Mouse (Mus musculus) embryonic facial prominence, embryonic 12.5 days (tissue): Measurements from ENCODE around the gene Nvl. TPM values are rescaled to one million over a fixed set of nuclear protein-coding genes. Genes with fewer than 3 reads are reported as not detected.

ENCODE experiments used
- ATAC-seq: fragments of 200-750 bp; cut with Nextera tagmentation; 2 replicates; pipeline ENCODE4 v1.8.0; 2017; ENCODE audit not compliant: insufficient number of reproducible peaks, insufficient read depth, low FRiP score, low TSS enrichment
- H3K27ac ChIP-seq: fragments of 300-500 bp; sonication (generic); 2 replicates; pipeline ENCODE4 v1.5.1; 2016; ENCODE audit warnings: mild to moderate bottlenecking
- H3K27me3 ChIP-seq: fragments of 300-500 bp; sonication (generic); 2 replicates; pipeline ENCODE4 v1.6.1; 2016; ENCODE audit warnings: mild to moderate bottlenecking, moderate library complexity
- H3K36me3 ChIP-seq: fragments of 300-500 bp; sonication (generic); 2 replicates; pipeline ENCODE4 v1.6.1; 2016; ENCODE audit warnings: mild to moderate bottlenecking
- H3K4me1 ChIP-seq: fragments of 300-500 bp; sonication (generic); 2 replicates; pipeline ENCODE4 v1.6.1; 2016
- H3K4me2 ChIP-seq: fragments of 300-500 bp; sonication (generic); replicated peaks from 2 replicates; pipeline ENCODE4 v1.6.1; 2016; ENCODE audit warnings: mild to moderate bottlenecking, moderate library complexity
- H3K4me3 ChIP-seq: fragments of 300-500 bp; sonication (generic); 2 replicates; pipeline ENCODE4 v1.5.1; 2016; ENCODE audit warnings: mild to moderate bottlenecking
- H3K9ac ChIP-seq: fragments of 300-500 bp; sonication (generic); 2 replicates; pipeline ENCODE4 v1.6.1; 2016; ENCODE audit warnings: mild to moderate bottlenecking, moderate library complexity
- H3K9me3 ChIP-seq: fragments of 300-500 bp; sonication (generic); 2 replicates; pipeline ENCODE4 v1.6.1; 2016; ENCODE audit warnings: mild to moderate bottlenecking, moderate library complexity
- WGBS: fragments of 180-500 bp; shearing (Covaris S2); methylation state at CpG from one replicate; pipeline ENCODE4 v1.1.7; 2016; 5-methylcytosine and 5-hydroxymethylcytosine counted together
- polyA plus RNA-seq: library from polyadenylated mRNA; unstranded; fragments of >200 nt; fragmentation: Nextera tagmentation; extraction: Ambion mirVana; gene quantifications from 2 replicates; pipeline ENCODE4 v1.2.1, GENCODE M21; 2016

The Nvl gene
- 46.6 and 49.8 TPM in 2 replicates for polyA plus RNA-seq

DNA sequence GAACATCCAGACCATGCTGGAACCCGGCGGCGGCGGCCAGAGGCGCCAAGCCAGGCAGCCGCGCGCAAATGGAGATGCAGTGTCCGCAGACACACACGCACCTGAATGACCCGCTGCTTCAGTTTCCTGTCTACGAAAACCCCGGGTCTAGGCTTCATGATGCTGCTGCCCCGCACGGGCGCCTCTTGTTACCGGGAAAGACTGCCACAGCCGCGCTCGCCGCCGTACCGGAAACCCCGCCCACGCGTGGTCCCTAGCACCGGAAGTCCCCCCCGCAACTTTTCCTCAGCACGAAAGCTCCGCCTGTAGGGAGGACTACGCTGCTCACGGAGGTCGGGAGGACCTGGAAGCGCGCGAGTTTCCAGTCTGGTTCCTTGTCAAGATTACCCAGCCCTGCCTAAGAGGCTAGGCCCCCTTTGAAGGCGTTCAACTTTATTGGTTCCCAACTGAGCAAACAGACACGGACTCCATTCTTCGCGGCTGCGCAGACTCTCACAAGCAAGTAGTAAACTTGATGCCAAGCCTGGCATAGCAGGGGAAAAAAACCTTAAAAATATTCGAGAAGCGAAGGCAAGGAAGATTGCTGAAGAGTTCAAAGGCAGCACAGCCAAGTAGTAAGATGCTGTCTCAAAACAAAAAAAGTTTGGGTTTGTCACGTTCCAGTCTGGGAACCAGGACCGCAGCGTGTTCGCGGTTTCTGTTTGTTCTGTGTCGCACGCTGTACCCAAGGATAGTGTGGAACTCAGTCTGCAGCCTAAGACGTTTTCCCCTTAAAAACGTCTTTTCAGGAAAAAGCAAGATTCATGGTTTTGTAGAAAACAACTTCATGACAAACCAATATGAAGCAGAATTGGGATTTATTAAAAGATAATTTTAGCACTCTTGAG lies at the start of gene Nvl, which contains the start of gene Cnih4:
TSS of gene Nvl (minus strand) at position 255 of the 887 bp plus-strand sequence.
TSS of gene Cnih4 (plus strand) at position 744 of the 887 bp plus-strand sequence.
- H3K9ac ChIP-seq = peak within 1 kb of the TSS; percentile 73
- peak within 1 kb of the TSS; percentile 83 for H3K4me3 ChIP-seq
- peaks cover 12% of the 10 kb centered on the region; the same call in 1 of the 2 replicates for H3K4me1 ChIP-seq
- H3K27ac ChIP-seq = peak within 1 kb of the TSS; percentile 88
- ATAC-seq = peak; percentile 100
- no peaks in the 10 kb centered on the region for H3K9me3 ChIP-seq
- H3K27me3 ChIP-seq = no peaks in the 10 kb centered on the region
- H3K36me3 ChIP-seq = peaks cover 21% of the 10 kb centered on the region
- under 1% methylated on average over 52 of the region's 52 CpGs for WGBS
- H3K4me2 ChIP-seq = peak within 1 kb of the TSS; percentile 65

GRCm38 (mm10) chr1:181188925-181189324 lies 44.9 kb upstream of the Nvl start:
- Histone ChIP-seq H3K27ac (no peak overlapping the region), H3K9me3 (no peaks in the 10 kb centered on the region), H3K4me2 (no peak overlapping the region), H3K4me1 (no peaks in the 10 kb centered on the region), H3K27me3 (no peaks in the 10 kb centered on the region), H3K36me3 (peaks cover 75% of the 10 kb centered on the region), H3K4me3 (no peak overlapping the region), H3K9ac (no peak overlapping the region)
- ATAC-seq = no peak
- 91% methylated on average over 4 of the region's 4 CpGs for WGBS

GRCm38 (mm10) chr1:181170210-181170609 lies 26.2 kb upstream of the Nvl start:
- Histone ChIP-seq H3K36me3 (peaks cover 35% of the 10 kb centered on the region), H3K27me3 (no peaks in the 10 kb centered on the region), H3K4me2 (no peak overlapping the region), H3K4me1 (no peaks in the 10 kb centered on the region), H3K9ac (no peak overlapping the region), H3K9me3 (no peaks in the 10 kb centered on the region), H3K27ac (no peak overlapping the region), H3K4me3 (no peak overlapping the region)
- WGBS = 84% methylated on average over 8 of the region's 8 CpGs
- ATAC-seq = no peak

- H3K9me3 ChIP-seq = no peaks in the 10 kb centered on the region
- WGBS = 73% methylated on average over 3 of the region's 3 CpGs
- H3K27ac ChIP-seq = no peak overlapping the region
- no peak overlapping the region for H3K9ac ChIP-seq
- H3K27me3 ChIP-seq = no peaks in the 10 kb centered on the region
- H3K4me2 ChIP-seq = no peak overlapping the region
- no peak for ATAC-seq
- H3K36me3 ChIP-seq = peaks cover 47% of the 10 kb centered on the region
- H3K4me1 ChIP-seq = no peaks in the 10 kb centered on the region
- no peak overlapping the region for H3K4me3 ChIP-seq
These were observed 24.4 kb upstream of the Nvl start for GRCm38 (mm10) chr1:181168377-181168776.

GRCm38 (mm10) chr1:181167816-181168215 lies 23.8 kb upstream of the Nvl start:
- H3K27me3 ChIP-seq = no peaks in the 10 kb centered on the region
- peaks cover 53% of the 10 kb centered on the region for H3K36me3 ChIP-seq
- no peaks in the 10 kb centered on the region for H3K4me1 ChIP-seq
- 71% methylated on average over 2 of the region's 2 CpGs for WGBS
- H3K9ac ChIP-seq = no peak overlapping the region
- ATAC-seq = no peak
- H3K4me3 ChIP-seq = no peak overlapping the region
- H3K27ac ChIP-seq = no peak overlapping the region
- H3K9me3 ChIP-seq = no peaks in the 10 kb centered on the region
- H3K4me2 ChIP-seq = no peak overlapping the region

GRCm38 (mm10) chr1:181151541-181151940 lies 7.5 kb upstream of the Nvl start:
- H3K27ac ChIP-seq = no peak overlapping the region
- WGBS = 26% methylated on average over 5 of the region's 5 CpGs
- 0 out of 2 replicates have a peak, but pooled peaks have one; percentile 13 for ATAC-seq

DNA sequence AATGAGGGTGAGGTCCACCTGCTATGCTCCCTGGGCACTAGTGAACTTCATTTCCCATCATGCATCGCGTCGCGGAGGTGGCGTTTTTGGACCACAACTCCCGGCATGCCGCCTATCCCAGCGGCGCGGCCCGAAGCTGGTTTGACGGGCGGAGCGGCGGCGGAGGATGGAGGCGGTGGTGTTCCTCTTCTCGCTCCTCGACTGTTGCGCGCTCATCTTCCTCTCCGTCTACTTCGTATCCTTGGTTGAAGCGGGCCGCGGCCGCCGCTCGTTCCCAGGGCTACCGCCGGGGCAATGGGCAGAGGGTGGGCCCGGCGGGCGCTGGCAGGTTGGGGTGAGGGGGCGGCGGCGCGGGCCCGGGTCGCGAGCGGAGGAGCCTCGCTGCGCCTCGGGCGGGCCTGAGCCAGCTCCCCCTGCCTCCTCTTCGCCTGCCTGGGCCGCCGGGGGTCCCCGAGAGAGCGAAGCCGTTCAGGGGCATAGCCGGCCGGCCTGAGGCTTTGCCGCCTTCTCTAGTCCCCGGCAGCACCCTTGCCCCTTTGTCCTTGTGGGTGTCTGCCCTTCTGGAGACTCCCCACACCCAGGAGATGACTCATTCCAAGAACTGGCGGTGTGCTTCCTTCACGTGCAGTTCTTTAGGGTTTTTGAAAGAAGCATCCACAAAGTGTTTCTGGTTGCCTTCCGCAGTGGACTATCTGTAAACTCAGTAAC lies 7.0 kb upstream of the Nvl start:
- peak; percentile 85 for ATAC-seq
- peaks cover 12% of the 10 kb centered on the region for H3K4me1 ChIP-seq
- H3K4me2 ChIP-seq = peak overlapping the region; percentile 70
- peaks cover 19% of the 10 kb centered on the region; the same call in 1 of the 2 replicates for H3K36me3 ChIP-seq
- H3K27ac ChIP-seq = peak overlapping the region; percentile 89
- H3K4me3 ChIP-seq = peak overlapping the region; percentile 75
- no peaks in the 10 kb centered on the region for H3K27me3 ChIP-seq
- no peaks in the 10 kb centered on the region for H3K9me3 ChIP-seq
- under 1% methylated on average over 58 of the region's 59 CpGs for WGBS
- peak overlapping the region; percentile 97 for H3K9ac ChIP-seq

More at GRCm38 (mm10) chr1:181151541-181151940, 7.5 kb upstream of the Nvl start:
- peak overlapping the region; percentile 75 for H3K4me3 ChIP-seq
- H3K36me3 ChIP-seq = peaks cover 21% of the 10 kb centered on the region; the same call in 1 of the 2 replicates
- H3K4me1 ChIP-seq = peaks cover 12% of the 10 kb centered on the region
- peak overlapping the region; percentile 70 for H3K4me2 ChIP-seq
- H3K9ac ChIP-seq = peak overlapping the region; percentile 97
- H3K9me3 ChIP-seq = no peaks in the 10 kb centered on the region
- no peaks in the 10 kb centered on the region for H3K27me3 ChIP-seq

GRCm38 (mm10) chr1:181150431-181150826 lies 6.4 kb upstream of the Nvl start:
- H3K4me3 ChIP-seq = no peak overlapping the region; the same call in 1 of the 2 replicates

DNA sequence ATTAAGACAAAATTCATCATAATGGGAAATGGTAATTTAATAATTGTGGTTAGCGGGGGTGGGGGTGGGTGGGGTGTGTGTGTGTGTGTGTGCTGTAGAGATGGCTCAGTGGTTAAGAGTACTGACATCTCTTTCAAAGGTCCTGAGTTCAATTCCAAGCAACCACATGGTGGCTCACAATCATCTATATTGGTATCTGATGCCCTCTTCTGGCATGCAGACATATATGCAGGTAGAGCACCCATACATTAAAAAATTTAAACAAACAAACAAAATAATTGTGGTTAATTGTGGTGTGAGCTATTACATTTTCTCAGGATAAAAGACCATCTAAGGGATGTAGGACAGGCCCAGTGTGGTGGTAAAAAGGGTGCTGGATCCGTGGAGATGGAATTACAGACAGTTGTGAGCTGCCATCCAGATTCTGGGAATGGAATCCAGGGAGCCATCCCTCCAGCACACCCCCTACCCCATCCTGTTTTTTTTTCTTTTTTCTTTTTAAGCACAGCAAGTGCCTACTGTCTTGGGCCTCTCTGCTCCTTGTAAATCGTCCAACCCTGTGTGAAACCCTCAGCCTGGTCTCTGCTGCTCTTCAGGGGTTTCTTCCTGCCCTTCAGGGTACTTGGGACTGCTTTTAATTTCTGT lies 5.5 kb upstream of the Nvl start:
- WGBS = 79% methylated on average over 3 of the region's 3 CpGs

More at GRCm38 (mm10) chr1:181150431-181150826, 6.4 kb upstream of the Nvl start:
- WGBS = 65% methylated on average over 3 of the region's 3 CpGs
- Histone ChIP-seq H3K4me2 (0 out of 2 replicates have a peak overlapping the region, but pooled peaks have one; percentile 70), H3K27me3 (no peaks in the 10 kb centered on the region), H3K4me1 (peaks cover 14% of the 10 kb centered on the region), H3K9me3 (no peaks in the 10 kb centered on the region), H3K27ac (no peak overlapping the region), H3K9ac (no peak overlapping the region), H3K36me3 (peaks cover 14% of the 10 kb centered on the region; the same call in 1 of the 2 replicates)
- ATAC-seq = no peak

DNA sequence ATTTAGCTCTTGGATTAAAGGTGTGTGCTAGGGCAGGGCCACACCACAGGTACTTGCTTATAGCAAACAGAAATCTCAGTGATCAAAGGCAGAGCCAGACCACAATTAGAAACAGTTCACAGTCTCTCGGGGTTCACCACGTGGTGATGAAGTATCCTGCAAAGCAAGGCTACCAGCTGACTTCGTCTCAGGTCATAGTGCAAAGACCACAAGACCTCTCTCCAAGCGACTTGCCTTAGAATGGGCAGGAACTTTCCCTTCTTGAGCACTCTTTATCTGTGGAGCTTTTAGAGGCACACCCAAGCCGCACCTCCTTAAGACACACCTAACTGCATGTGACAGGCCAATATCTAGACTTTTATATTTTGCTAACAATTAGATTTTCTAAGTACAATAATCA lies 4.5 kb upstream of the Nvl start:
- no peak overlapping the region for H3K9ac ChIP-seq
- no peak overlapping the region for H3K4me2 ChIP-seq
- 58% methylated on average over 5 of the region's 5 CpGs for WGBS
- no peaks in the 10 kb centered on the region for H3K27me3 ChIP-seq
- H3K9me3 ChIP-seq = no peaks in the 10 kb centered on the region
- H3K4me1 ChIP-seq = peaks cover 19% of the 10 kb centered on the region
- ATAC-seq = no peak
- H3K36me3 ChIP-seq = no peaks in the 10 kb centered on the region
- no peak overlapping the region for H3K27ac ChIP-seq
- no peak overlapping the region for H3K4me3 ChIP-seq

More for the DNA sequence above, 5.5 kb upstream of the Nvl start:
- Histone ChIP-seq H3K9ac (no peak overlapping the region), H3K36me3 (peaks cover 7% of the 10 kb centered on the region; the same call in 1 of the 2 replicates), H3K27me3 (no peaks in the 10 kb centered on the region), H3K4me1 (peaks cover 19% of the 10 kb centered on the region), H3K9me3 (no peaks in the 10 kb centered on the region), H3K4me3 (no peak overlapping the region), H3K4me2 (no peak overlapping the region), H3K27ac (no peak overlapping the region)
- ATAC-seq = no peak

DNA sequence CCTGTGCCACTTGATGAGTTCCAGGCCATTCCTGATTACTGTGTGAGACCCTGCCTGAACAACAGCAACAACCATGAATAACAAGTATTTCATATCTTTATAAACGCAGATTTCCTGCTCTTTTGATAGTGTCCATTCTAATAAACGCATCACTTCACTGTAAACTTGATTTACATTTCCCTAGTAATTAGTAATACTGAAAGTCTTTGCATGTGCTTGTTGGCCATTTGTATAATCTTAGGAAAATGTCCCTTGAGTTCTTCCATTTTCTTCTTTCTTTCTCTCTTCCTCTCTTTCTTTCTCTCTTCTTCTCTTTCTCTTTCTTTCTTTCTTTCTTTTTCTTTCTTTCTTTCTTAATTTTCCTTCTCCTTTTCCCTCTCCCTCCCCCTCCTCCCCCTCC lies 2.2 kb upstream of the Nvl start:
- H3K9me3 ChIP-seq = no peaks in the 10 kb centered on the region
- ATAC-seq = no peak
- H3K9ac ChIP-seq = no peak overlapping the region
- H3K4me3 ChIP-seq = no peak overlapping the region
- H3K27ac ChIP-seq = no peak overlapping the region
- WGBS = 88% methylated on average over 2 of the region's 2 CpGs
- H3K36me3 ChIP-seq = 0 out of 2 replicates have a peak, but pooled peaks cover 1% of the 10 kb centered on the region
- no peaks in the 10 kb centered on the region for H3K27me3 ChIP-seq
- H3K4me1 ChIP-seq = peaks cover 12% of the 10 kb centered on the region; the same call in 1 of the 2 replicates
- H3K4me2 ChIP-seq = no peak overlapping the region
